Mouse (Mus musculus) CH12.LX (cell line): ENCODE data around the gene Safb2.
"Not testable (repeated sequence)": the region's sequence is repeated elsewhere in the genome, so short reads cannot be mapped to it uniquely, and the experiment has no call there.

ENCODE experiments used
- CHD1 ChIP-seq: IDR thresholded peaks from 2 replicates; pipeline ENCODE4 v1.6.1; 2012; ENCODE audit warnings: low read depth, low read length, improper control_type of control experiment, inconsistent platforms
- CTCF ChIP-seq, 2 experiments: IDR thresholded peaks in 1 of 2; conservative IDR thresholded peaks in 1 of 2; 2 replicates each; pipeline ENCODE4 v1.5.1; 2011 to 2012; ENCODE audit warnings: low read depth in 2 of 2, low read length in 2 of 2, improper control_type of control experiment in 1 of 2, inconsistent platforms in 1 of 2, mild to moderate bottlenecking in 1 of 2, moderate library complexity in 1 of 2
- EP300 ChIP-seq: IDR thresholded peaks from 2 replicates; pipeline ENCODE4 v1.6.1; 2011; ENCODE audit warnings: low read length, improper control_type of control experiment
- MEF2A ChIP-seq: IDR thresholded peaks from 2 replicates; pipeline ENCODE4 v1.6.1; 2014; ENCODE audit warnings: low read depth, mild to moderate bottlenecking, inconsistent platforms, low read length, improper control_type of control experiment, borderline replicate concordance
- POLR2A ChIP-seq: IDR thresholded peaks from 2 replicates; pipeline ENCODE4 v1.6.1; 2011; ENCODE audit warnings: low read depth, mild to moderate bottlenecking, improper control_type of control experiment, low read length
- POLR2AphosphoS2 ChIP-seq: IDR thresholded peaks from 2 replicates; pipeline ENCODE4 v1.6.1; 2011; ENCODE audit warnings: low read depth, low read length, improper control_type of control experiment
- SIN3A ChIP-seq: IDR thresholded peaks from 2 replicates; pipeline ENCODE4 v1.6.1; 2012; ENCODE audit warnings: low read length, improper control_type of control experiment, inconsistent platforms
- ZNF384 ChIP-seq: IDR thresholded peaks from 2 replicates; pipeline ENCODE4 v1.6.1; 2012; ENCODE audit warnings: low read depth, low read length, improper control_type of control experiment, inconsistent platforms

GRCm38 (mm10) chr17:56629800-56630781, 45.7 kb upstream of the Safb2 start:
- not testable (repeated sequence) for TF ChIP-seq CTCF (conservative IDR thresholded peaks at IDR 0.05 in 1 of 2, IDR thresholded peaks at IDR 0.05 in 1 of 2; ENCODE audit: low read depth in 2 of 2, low read length in 2 of 2); ZNF384; MEF2A; POLR2AphosphoS2; EP300
- TF ChIP-seq POLR2A (peak; percentile 71), CHD1 (peak; percentile 60; the same call in 1 of the 2 replicates), SIN3A (peak; percentile 76)
